Mouse (Mus musculus): ENCODE results near the gene Arhgap11a. TPM values are rescaled to one million over a fixed set of nuclear protein-coding genes. Genes with fewer than 3 reads are reported as not detected.

Arhgap11a gene
- 1.2 TPM for polyA plus RNA-seq (2014; fragmentation: Illumina TruSeq; extraction: RNeasy Lipid Tissue Mini Kit (QIAGEN cat#74804); ENCODE audit: insufficient read depth, low read depth, low replicate concordance)

DNA sequence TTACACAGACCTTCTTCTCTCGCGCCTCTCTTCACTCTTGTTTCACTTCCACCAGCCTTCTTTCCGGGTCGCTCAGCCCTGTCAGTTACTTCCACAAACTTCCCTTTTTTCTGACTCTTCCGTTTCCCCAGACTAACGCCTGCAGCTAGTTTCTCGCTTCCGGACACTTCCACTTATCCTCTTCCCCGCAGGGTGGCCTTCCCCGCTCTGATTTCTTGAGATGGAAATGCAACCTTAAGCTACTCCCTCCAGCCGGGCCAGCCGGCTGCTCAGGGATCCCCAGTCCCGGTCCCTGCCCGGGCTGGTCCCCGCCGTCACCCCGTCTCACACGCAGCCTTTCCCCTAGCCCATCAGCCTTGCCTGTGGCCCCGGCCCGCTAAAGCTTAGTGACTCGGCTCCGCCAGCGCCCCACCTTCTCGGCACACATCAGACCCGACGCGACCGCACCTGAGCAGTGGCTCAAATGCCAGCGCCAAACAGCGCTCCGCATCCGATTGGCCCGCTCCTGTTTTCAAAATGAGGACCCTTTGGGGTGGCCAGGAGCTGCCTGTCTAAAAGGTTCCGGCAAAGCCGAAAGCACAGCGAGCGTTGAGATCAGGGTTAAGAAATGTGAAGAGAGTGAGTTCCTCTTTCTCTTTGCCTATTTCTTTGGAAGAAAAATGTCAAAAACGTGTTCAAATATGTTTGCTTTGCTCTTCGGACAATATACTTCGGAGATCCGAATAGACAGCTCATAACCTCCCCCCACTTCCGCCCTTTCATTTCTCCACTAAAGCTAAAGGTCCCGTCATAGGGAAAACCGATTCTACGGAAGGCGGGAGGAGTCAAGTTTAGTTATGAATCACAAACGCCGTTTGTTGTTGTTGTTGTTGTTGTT is at the start of gene Arhgap11a:
TSS of gene Arhgap11a (minus strand) at position 417 of the 877 bp plus-strand sequence.

DNA sequence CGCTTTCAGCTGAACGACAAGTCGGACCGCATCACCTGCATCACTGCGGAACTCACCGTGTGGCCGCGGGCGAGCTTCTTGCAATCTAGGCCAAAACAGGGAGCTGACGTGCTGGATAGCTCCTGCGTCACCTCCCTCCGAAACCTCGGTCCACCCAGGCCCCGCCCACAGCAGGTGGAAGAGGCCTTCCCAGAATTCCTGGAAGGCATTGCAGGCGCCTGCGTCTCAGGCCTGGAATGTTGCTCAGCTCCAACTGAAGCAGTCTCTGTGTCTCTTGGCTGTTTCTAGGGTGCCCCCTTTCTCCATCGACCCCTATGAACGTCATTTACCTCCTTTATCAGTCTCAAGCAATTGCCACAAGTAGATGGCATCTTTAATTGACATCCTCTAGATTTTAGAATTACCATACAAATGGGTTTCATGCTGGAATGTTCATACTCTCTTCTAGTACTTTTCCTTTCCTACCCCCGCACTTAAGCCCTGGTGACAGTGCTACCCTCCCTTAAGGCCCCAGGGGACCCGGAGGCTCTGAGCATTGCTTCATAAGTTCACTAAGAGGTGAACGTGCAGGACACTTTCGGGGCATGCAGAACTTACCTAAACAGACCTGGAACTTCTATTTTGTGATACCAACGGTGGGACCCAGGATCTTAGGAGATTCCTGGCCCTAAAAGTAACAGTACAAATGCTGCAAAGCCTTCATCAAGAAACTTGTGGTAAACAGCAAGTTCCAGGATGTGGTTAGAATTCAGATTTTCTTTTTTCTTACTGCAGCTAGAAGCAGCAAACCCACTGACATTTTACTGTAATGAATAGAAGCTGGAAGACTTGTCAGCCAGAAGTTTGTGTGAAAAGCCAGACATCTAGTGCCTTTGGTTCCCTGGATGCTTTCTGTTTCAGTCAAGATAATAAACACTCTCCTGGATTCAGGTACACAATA is 19.2 kb downstream of the Arhgap11a start, which contains the start of gene Scg5:
TSS of gene Scg5 (minus strand) at position 179 of the 940 bp plus-strand sequence.

Other genes with a start within 250 kb of the Arhgap11a start
- 0.32 TPM for gene Grem1, start 90.0 kb downstream of the Arhgap11a start, polyA plus RNA-seq (2014; fragmentation: Illumina TruSeq; extraction: RNeasy Lipid Tissue Mini Kit (QIAGEN cat#74804); ENCODE audit: insufficient read depth, low read depth, low replicate concordance)
- gene Scg5, start 19.5 kb downstream of the Arhgap11a start, polyA plus RNA-seq (2014; fragmentation: Illumina TruSeq; extraction: RNeasy Lipid Tissue Mini Kit (QIAGEN cat#74804); ENCODE audit: insufficient read depth, low read depth, low replicate concordance) = 1.1 TPM
- not detected for gene Gjd2, start 165.0 kb upstream of the Arhgap11a start, polyA plus RNA-seq (2014; fragmentation: Illumina TruSeq; extraction: RNeasy Lipid Tissue Mini Kit (QIAGEN cat#74804); ENCODE audit: insufficient read depth, low read depth, low replicate concordance)
- 205 TPM for gene Actc1, start 204.9 kb upstream of the Arhgap11a start, polyA plus RNA-seq (2014; fragmentation: Illumina TruSeq; extraction: RNeasy Lipid Tissue Mini Kit (QIAGEN cat#74804); ENCODE audit: insufficient read depth, low read depth, low replicate concordance)